Mouse (Mus musculus): ENCODE results near the gene Spaca4. TPM values are rescaled to one million over a fixed set of nuclear protein-coding genes. Genes with fewer than 3 reads are reported as not detected.

Gene Spaca4
- polyA plus RNA-seq, 2 experiments, result not detected

DNA sequence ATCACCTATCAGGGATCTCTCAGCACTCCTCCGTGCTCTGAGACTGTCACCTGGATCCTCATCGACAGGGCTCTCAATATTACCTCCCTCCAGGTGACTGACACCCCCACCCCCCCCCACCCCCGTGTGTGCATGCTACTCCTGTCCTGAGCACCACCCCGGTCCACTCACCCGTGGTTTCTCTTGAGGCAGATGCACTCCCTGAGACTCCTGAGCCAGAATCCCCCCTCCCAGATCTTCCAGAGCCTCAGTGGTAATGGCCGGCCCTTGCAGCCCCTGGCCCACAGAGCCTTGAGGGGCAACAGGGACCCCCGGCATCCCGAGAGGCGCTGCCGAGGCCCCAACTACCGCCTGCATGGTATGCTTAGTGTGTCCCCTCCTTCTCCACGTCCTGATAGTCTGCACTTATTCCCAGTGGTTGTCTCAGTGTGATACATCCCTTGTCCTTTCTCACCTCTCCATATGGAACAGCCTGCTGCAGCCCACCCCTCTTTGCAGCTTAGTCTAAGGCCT is 22.0 kb downstream of the Spaca4 start:
- Histone ChIP-seq H3K9me3 (ENCODE audit: control insufficient read depth, low read length) (no peaks in the 10 kb centered on the region), H3K27me3 (ENCODE audit: control insufficient read depth, insufficient read depth, low read length) (peaks cover 17% of the 10 kb centered on the region; the same call in 1 of the 2 replicates), H3K36me3 (ENCODE audit: control insufficient read depth, insufficient read depth, low read length) (no peaks in the 10 kb centered on the region), H3K9ac (ENCODE audit: low read depth, low read length, severe bottlenecking) (peak overlapping the region; percentile 49; the same call in 1 of the 2 replicates), H3K4me1 (ENCODE audit: control insufficient read depth, insufficient read depth, low read length) (peaks cover 44% of the 10 kb centered on the region), H3K4me3 (replicated peaks; ENCODE audit: low read length) (peak overlapping the region; percentile 63), H3K27ac (replicated peaks; ENCODE audit: low read depth, low read length) (peak overlapping the region; percentile 67), H3K4me2 (replicated peaks; ENCODE audit: low read depth, low read length, severe bottlenecking) (peak overlapping the region; percentile 88)
- no peak for ATAC-seq (ENCODE audit: low FRiP score, low read depth)
- DNase-seq (ENCODE audit: low spot score), result no peak
- TF ChIP-seq POLR2A (IDR thresholded peaks at IDR 0.05; ENCODE audit: borderline replicate concordance, extremely low read depth, insufficient read depth, insufficient read length), result no peak
- WGBS, result 44% methylated on average over 12 of the region's 12 CpGs

DNA sequence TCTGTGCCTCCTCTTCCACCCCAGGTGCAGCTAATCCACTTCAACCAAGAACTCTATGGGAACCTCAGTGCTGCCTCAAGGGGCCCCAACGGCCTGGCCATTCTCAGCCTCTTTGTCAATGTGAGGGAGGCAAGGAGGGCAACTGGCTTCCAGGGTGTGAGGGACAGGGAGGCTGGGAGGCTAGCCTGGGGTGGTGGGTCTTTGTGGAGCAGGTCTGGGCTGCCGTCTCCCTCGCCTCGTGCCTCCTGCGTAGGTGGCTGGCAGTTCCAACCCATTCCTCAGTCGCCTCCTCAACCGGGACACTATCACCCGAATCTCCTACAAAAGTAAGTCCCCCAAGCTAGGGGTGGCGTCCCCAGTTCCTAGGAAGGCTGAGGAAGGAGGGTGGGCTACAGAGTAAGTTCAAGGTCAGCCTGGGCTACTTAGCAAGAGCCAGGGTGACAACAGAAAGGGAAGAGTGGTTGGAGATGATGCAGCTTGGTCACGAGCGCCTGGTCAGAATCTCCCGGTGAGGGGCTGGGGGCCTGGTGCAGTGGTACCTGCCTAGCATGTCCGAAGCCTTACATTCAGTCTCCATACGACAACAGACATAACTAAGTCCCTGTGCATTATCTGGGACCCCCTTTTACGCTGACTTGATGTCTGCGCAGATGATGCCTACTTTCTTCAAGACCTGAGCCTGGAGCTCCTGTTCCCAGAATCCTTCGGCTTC is 22.6 kb downstream of the Spaca4 start:
- no peak for TF ChIP-seq POLR2A (IDR thresholded peaks at IDR 0.05; ENCODE audit: borderline replicate concordance, extremely low read depth, insufficient read depth, insufficient read length)
- no peak for ATAC-seq (ENCODE audit: low FRiP score, low read depth)
- Histone ChIP-seq H3K9me3 (ENCODE audit: control insufficient read depth, low read length) (no peaks in the 10 kb centered on the region), H3K4me1 (ENCODE audit: control insufficient read depth, insufficient read depth, low read length) (peaks cover 38% of the 10 kb centered on the region), H3K4me3 (replicated peaks; ENCODE audit: low read length) (no peak overlapping the region), H3K27ac (replicated peaks; ENCODE audit: low read depth, low read length) (no peak overlapping the region), H3K9ac (ENCODE audit: low read depth, low read length, severe bottlenecking) (no peak overlapping the region), H3K36me3 (ENCODE audit: control insufficient read depth, insufficient read depth, low read length) (no peaks in the 10 kb centered on the region), H3K4me2 (replicated peaks; ENCODE audit: low read depth, low read length, severe bottlenecking) (peak overlapping the region; percentile 88; the same call in 1 of the 2 replicates), H3K27me3 (ENCODE audit: control insufficient read depth, insufficient read depth, low read length) (peaks cover 17% of the 10 kb centered on the region; the same call in 1 of the 2 replicates)
- WGBS, result 90% methylated on average over 17 of the region's 17 CpGs
- no peak for DNase-seq (ENCODE audit: low spot score)

DNA sequence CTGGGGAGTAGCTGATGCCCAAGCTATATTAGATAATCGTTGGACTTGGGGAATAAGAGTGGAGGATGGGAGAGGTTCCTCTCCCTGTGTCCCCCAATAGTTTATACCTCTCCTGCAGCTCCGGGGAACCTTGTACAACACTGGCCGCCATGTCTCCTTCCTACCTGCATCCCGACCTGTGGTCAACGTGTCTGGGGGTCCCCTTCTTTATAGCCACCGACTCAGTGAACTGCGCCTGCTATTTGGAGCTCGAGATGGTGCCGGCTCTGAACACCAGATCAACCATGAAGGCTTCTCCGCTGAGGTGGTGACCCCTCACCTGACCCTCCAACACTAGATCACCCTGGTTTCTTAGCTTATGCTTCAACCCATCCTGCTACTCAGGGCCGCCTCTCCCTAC is 23.3 kb downstream of the Spaca4 start:
- no peak for TF ChIP-seq POLR2A (IDR thresholded peaks at IDR 0.05; ENCODE audit: borderline replicate concordance, extremely low read depth, insufficient read depth, insufficient read length)
- DNase-seq (ENCODE audit: low spot score) (no peak), ATAC-seq (ENCODE audit: low FRiP score, low read depth) (no peak)
- H3K4me2 ChIP-seq (replicated peaks; ENCODE audit: low read depth, low read length, severe bottlenecking), result no peak overlapping the region
- H3K9ac ChIP-seq (ENCODE audit: low read depth, low read length, severe bottlenecking), result no peak overlapping the region
- H3K9me3 ChIP-seq (ENCODE audit: control insufficient read depth, low read length), result no peaks in the 10 kb centered on the region
- WGBS, result 92% methylated on average over 11 of the region's 11 CpGs
- H3K4me1 ChIP-seq (ENCODE audit: control insufficient read depth, insufficient read depth, low read length), result peaks cover 31% of the 10 kb centered on the region
- peaks cover 17% of the 10 kb centered on the region; the same call in 1 of the 2 replicates for H3K27me3 ChIP-seq (ENCODE audit: control insufficient read depth, insufficient read depth, low read length)
- H3K36me3 ChIP-seq (ENCODE audit: control insufficient read depth, insufficient read depth, low read length), result no peaks in the 10 kb centered on the region
- H3K27ac ChIP-seq (replicated peaks; ENCODE audit: low read depth, low read length), result no peak overlapping the region
- H3K4me3 ChIP-seq (replicated peaks; ENCODE audit: low read length), result no peak overlapping the region

- Histone ChIP-seq H3K9ac (ENCODE audit: low read depth, low read length, severe bottlenecking) (no peak overlapping the region), H3K9me3 (ENCODE audit: control insufficient read depth, low read length) (no peaks in the 10 kb centered on the region), H3K27me3 (ENCODE audit: control insufficient read depth, insufficient read depth, low read length) (peaks cover 17% of the 10 kb centered on the region; the same call in 1 of the 2 replicates), H3K27ac (replicated peaks; ENCODE audit: low read depth, low read length) (no peak overlapping the region), H3K4me2 (replicated peaks; ENCODE audit: low read depth, low read length, severe bottlenecking) (peak overlapping the region; percentile 93; the same call in 1 of the 2 replicates), H3K4me1 (ENCODE audit: control insufficient read depth, insufficient read depth, low read length) (peaks cover 27% of the 10 kb centered on the region), H3K4me3 (replicated peaks; ENCODE audit: low read length) (0 out of 2 replicates have a peak overlapping the region, but pooled peaks have one; percentile 46), H3K36me3 (ENCODE audit: control insufficient read depth, insufficient read depth, low read length) (no peaks in the 10 kb centered on the region)
- WGBS, result 85% methylated on average over 11 of the region's 11 CpGs
- TF ChIP-seq POLR2A (IDR thresholded peaks at IDR 0.05; ENCODE audit: borderline replicate concordance, extremely low read depth, insufficient read depth, insufficient read length), result no peak
- ATAC-seq (ENCODE audit: low FRiP score, low read depth) (no peak), DNase-seq (ENCODE audit: low spot score) (no peak)
Measured at GRCm38 (mm10) chr7:45701607-45702006, 24.0 kb downstream of the Spaca4 start.

DNA sequence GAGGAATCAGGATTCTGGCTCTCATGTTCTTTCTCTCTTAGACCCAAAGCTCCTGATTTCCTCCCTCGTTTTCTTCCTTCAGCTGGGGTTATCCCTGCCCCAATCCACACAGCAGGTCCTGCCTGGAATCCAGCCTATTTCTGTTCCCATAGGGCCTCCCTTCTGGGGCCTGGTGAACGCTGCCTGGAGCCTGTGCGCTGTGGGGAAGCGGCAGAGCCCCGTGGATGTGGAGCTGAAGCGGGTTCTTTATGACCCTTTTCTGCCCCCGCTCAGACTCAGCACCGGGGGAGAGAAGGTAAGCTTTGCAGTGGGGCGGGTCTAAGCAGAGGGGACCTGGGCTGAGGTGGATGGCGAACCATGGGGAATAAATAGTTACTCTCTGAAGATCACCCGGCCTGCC is 24.5 kb downstream of the Spaca4 start:
- peak overlapping the region; percentile 67 for H3K27ac ChIP-seq (replicated peaks; ENCODE audit: low read depth, low read length)
- DNase-seq (ENCODE audit: low spot score), result no peak

More for the DNA sequence above, 24.5 kb downstream of the Spaca4 start:
- Histone ChIP-seq H3K9me3 (ENCODE audit: control insufficient read depth, low read length) (no peaks in the 10 kb centered on the region), H3K4me1 (ENCODE audit: control insufficient read depth, insufficient read depth, low read length) (peaks cover 27% of the 10 kb centered on the region), H3K27me3 (ENCODE audit: control insufficient read depth, insufficient read depth, low read length) (peaks cover 17% of the 10 kb centered on the region; the same call in 1 of the 2 replicates), H3K4me3 (replicated peaks; ENCODE audit: low read length) (peak overlapping the region; percentile 46), H3K9ac (ENCODE audit: low read depth, low read length, severe bottlenecking) (peak overlapping the region; percentile 45), H3K4me2 (replicated peaks; ENCODE audit: low read depth, low read length, severe bottlenecking) (peak overlapping the region; percentile 93), H3K36me3 (ENCODE audit: control insufficient read depth, insufficient read depth, low read length) (no peaks in the 10 kb centered on the region)
- no peak for TF ChIP-seq POLR2A (IDR thresholded peaks at IDR 0.05; ENCODE audit: borderline replicate concordance, extremely low read depth, insufficient read depth, insufficient read length)
- ATAC-seq (ENCODE audit: low FRiP score, low read depth), result no peak
- WGBS, result 34% methylated on average over 11 of the region's 11 CpGs
